Mouse (Mus musculus) left cerebral cortex, postnatal 14 days (tissue): ENCODE measurements around the gene Cldn10. TPM values are rescaled to one million over a fixed set of nuclear protein-coding genes. Genes with fewer than 3 reads are reported as not detected.
"Not testable (repeated sequence)": the region's sequence is repeated elsewhere in the genome, so short reads cannot be mapped to it uniquely, and the experiment has no call there.

Source experiments
- DNase-seq, 2 experiments: peaks; one replicate each; pipeline ENCODE4 v3.0.0; 2021 to 2022; ENCODE audit warnings: low spot score in 2 of 2, mixed read lengths in 1 of 2
- intact Hi-C: fragments of 180-260 bp; cut with DNase I; formaldehyde crosslinking; loops from one replicate; pipeline ENCODE4 v1.15.1; 2025
- total RNA-seq, 2 experiments: library from RNA; stranded (reverse); gene quantifications; 2 replicates each; pipeline ENCODE4 v1.2.3; 2021

Gene Cldn10
- total RNA-seq, 2 experiments from 2014 or later, result 17.1 to 21.4 TPM

- intact Hi-C loops, result no loop called here
- DNase-seq, result no peak
Measured at GRCm38 (mm10) chr14:118776372-118776771, 11.3 kb upstream of the Cldn10 start.

GRCm38 (mm10) chr14:118777478-118777877 lies 10.2 kb upstream of the Cldn10 start:
- DNase-seq, result no peak
- intact Hi-C loops, result no loop called here

GRCm38 (mm10) chr14:118781601-118782000 lies 6.1 kb upstream of the Cldn10 start:
- intact Hi-C loops, result no loop called here
- no peak for DNase-seq

GRCm38 (mm10) chr14:118782241-118782640 lies 5.5 kb upstream of the Cldn10 start:
- intact Hi-C loops, result no loop called here
- DNase-seq, result no peak

GRCm38 (mm10) chr14:118783326-118783935 lies 4.3 kb upstream of the Cldn10 start:
- DNase-seq, result no peak
- intact Hi-C loops, result no loop called here

- intact Hi-C loops, result no loop called here
- no peak for DNase-seq
Measured at GRCm38 (mm10) chr14:118790217-118790616, 2.5 kb downstream of the Cldn10 start.

GRCm38 (mm10) chr14:118792957-118793356 lies 5.2 kb downstream of the Cldn10 start:
- DNase-seq, result no peak
- intact Hi-C loops, result no loop called here

- intact Hi-C loops, result no loop called here
- no peak for DNase-seq
Measured at GRCm38 (mm10) chr14:118793416-118793815, 5.7 kb downstream of the Cldn10 start.

GRCm38 (mm10) chr14:118794196-118794595 lies 6.5 kb downstream of the Cldn10 start:
- intact Hi-C loops, result no loop called here
- no peak for DNase-seq

- no peak for DNase-seq
- intact Hi-C loops, result no loop called here
Measured at GRCm38 (mm10) chr14:118794893-118795292, 7.2 kb downstream of the Cldn10 start.

GRCm38 (mm10) chr14:118795915-118796693 lies 8.4 kb downstream of the Cldn10 start:
- intact Hi-C loops, result no loop called here
- DNase-seq, result no peak

- intact Hi-C loops, result no loop called here
- DNase-seq, result no peak
Measured at GRCm38 (mm10) chr14:118796694-118797058, 9.0 kb downstream of the Cldn10 start.

GRCm38 (mm10) chr14:118797270-118797669 lies 9.6 kb downstream of the Cldn10 start:
- intact Hi-C loops, result no loop called here
- no peak for DNase-seq

GRCm38 (mm10) chr14:118799918-118800317 lies 12.2 kb downstream of the Cldn10 start:
- DNase-seq, result no peak
- intact Hi-C loops, result no loop called here

- intact Hi-C loops, result no loop called here
- DNase-seq, result no peak
Measured at GRCm38 (mm10) chr14:118803936-118804335, 16.2 kb downstream of the Cldn10 start.

- intact Hi-C loops, result no loop called here
- no peak for DNase-seq
Measured at GRCm38 (mm10) chr14:118804351-118804750, 16.6 kb downstream of the Cldn10 start.

GRCm38 (mm10) chr14:118807653-118808052 lies 19.9 kb downstream of the Cldn10 start:
- no peak for DNase-seq
- intact Hi-C loops, result no loop called here

GRCm38 (mm10) chr14:118808183-118808582 lies 20.5 kb downstream of the Cldn10 start:
- intact Hi-C loops, DNase-seq: not testable (repeated sequence)

GRCm38 (mm10) chr14:118809686-118810085 lies 22.0 kb downstream of the Cldn10 start:
- intact Hi-C loops, result loop anchor here (10.0 kb wide), 1 partner anchor 585 kb away; no protein-coding TSS in a partner anchor

GRCm38 (mm10) chr14:118811256-118811655 lies 23.5 kb downstream of the Cldn10 start:
- not testable (repeated sequence) for DNase-seq
- intact Hi-C loops, result loop anchor here (10.0 kb wide), 1 partner anchor 586 kb away; no protein-coding TSS in a partner anchor

More at GRCm38 (mm10) chr14:118809686-118810085, 22.0 kb downstream of the Cldn10 start:
- no peak for DNase-seq

GRCm38 (mm10) chr14:118813111-118813510 lies 25.4 kb downstream of the Cldn10 start:
- DNase-seq, result no peak
- intact Hi-C loops, result loop anchor here (10.0 kb wide), 1 partner anchor 588 kb away; no protein-coding TSS in a partner anchor
